Mouse (Mus musculus): ENCODE measurements around the gene Slc11a2.

DNA sequence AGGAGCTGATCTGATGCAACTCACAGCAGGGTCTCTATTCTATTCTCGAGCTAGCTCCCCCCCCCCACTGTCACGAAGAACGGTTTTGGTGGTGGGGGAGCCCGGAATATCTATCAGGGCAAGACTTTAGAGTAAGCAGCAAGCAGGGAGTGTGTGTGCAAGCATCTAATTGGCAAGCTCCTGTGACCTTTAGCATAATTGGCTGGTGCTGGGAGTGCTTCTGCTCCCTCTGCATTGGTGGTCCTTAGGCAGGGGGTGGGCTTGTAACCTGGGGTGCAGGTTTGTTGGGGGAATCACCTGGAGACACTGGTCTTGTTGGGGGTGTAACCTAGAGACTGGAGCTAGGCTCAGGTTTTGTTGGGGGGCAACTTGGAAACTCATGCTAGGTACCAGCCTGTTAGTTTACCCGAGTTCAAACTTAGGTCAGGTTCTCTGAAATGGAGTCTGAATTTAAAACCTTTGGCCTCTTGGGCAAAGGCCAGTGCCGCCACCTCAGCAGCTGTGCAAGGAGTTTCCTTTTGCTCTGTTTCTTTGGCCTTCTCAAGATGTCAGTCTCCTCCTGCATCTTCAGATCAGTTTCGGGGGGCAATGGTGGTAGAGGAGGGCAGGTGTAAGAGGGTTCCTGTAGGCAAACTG lies 31.6 kb upstream of the Slc11a2 start:
- TF ChIP-seq POLR2A (IDR thresholded peaks at IDR 0.05; ENCODE audit: insufficient read depth, low read depth, low read length) (no peak), CTCF (IDR thresholded peaks at IDR 0.05; ENCODE audit: insufficient read depth, low read depth, low read length) (no peak)

Data from olfactory bulb, adult 2 months (tissue).